Mouse (Mus musculus): Measurements from ENCODE around the gene Kcng1.
A peak's percentile ranks its signal among the peaks of the same experiment; 100 is the strongest.

The Kcng1 gene

DNA sequence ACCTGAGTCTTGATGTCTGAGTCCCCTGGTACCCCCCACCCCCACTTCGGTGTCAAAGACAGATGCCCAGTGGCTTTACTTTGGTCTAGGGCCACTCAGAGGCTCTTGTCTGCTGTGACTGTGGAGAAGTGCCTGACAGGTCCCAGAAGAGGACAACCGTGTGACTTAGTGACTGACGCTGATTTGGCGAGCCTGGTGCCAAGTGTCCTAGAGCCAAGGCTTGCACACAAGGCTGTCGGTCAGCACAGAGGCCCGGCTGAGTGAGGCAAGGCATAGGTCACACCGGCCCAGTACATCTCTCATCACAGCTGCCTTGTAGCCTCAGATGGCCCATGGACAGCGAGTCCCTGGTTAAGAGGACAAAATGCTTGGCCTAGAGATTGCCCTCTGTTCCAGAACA, 22.5 kb downstream of the Kcng1 start:
- no peak for DNase-seq

DNA sequence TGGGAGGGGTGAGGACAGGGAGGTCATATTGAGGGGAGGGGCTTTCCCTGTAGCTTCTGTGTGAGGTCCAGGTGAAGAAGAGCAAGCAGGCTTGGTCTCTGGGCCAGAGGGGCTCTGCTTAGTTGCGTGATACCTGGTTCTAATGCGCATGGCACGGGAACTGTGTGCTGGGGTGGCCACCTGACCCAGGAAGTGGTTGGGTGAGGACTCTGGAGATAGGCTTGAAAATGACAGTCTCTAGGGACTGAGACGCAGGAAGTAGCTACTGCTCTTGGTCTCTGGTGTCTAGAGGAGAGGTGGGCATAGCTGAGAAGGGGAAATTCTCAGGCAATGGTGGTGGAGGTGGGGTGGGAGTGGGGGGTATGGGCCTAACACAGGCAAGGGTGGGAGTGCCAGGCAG, 24.3 kb downstream of the Kcng1 start:
- no peak for DNase-seq

GRCm38 (mm10) chr2:168256506-168256905, 25.0 kb downstream of the Kcng1 start:
- no peak for DNase-seq

GRCm38 (mm10) chr2:168253822-168254221, 27.7 kb downstream of the Kcng1 start:
- peak; percentile 53 for DNase-seq

- DNase-seq: no peak
Observed at GRCm38 (mm10) chr2:168252639-168253292, 28.8 kb downstream of the Kcng1 start.

DNA sequence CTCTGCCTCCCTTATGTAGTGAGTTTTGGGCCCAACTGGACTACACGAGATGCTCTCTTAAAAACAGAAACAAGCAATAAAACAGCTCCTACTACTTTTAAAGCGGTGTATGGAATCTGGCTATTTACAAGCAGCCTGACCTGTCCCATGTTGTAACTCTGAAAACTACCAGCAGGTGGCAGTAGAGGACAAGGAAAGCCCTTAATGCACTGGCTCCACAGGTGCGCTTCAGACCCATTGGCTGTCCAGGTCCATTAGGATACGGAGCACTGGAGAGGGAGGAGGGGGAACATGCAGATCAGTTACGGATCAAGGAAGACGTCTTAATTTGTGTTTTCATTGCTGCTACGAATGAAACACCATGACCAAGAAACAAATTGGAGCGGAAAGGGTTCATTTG, 31.3 kb downstream of the Kcng1 start:
- peak; percentile 84 for DNase-seq

DNA sequence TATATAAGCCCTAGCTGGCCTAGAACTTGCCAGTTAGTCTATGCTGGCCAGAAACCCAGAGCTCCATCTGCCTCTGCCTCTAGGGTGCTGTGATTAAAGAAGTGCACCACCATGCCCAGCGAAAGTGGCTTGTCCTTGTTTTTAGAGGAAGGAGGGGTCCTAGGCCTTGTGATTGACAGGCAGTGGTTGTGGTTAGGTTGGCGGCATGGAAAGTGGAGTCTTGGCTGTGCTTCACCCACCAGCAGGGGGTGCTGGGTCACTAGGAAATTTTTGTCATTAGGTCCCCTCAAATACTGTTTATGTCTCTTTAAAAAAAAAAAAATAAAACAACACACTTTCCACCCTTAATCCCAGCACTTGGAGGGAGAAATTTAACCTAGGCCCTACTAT, 32.7 kb downstream of the Kcng1 start:
- no peak for DNase-seq

DNA sequence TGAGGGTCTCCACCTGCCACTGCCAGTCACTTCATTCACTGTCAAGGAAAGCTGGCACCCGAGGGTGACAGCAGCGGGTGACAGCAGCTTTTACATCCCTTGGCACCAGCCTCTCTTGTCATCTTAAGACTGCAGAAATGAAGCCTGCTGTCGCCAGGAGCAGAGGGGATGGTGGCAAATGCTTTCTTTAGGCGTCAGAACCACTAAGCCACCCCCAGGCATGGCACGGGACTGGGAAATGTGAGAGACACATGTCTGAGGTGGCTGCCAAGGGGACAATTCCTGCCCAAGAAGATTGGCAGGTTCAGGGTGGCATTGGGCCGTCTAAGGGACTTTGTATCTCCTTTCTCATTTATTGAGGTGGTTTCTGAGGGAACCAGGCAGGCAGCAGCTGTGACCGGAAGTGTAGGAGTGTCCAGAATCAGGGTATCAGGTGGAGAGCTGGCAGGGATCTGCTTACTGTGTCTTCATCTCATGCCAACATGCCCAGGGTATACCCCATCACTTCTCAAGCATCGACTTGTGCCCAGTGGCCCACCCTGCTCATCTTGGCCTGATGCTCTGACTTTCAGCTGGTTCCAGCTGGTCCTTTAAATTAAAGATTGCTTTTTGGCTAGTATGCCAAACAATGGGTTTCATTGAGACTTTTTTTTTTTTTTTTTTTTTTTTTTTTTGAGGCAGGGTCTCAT, 33.2 kb downstream of the Kcng1 start:
- DNase-seq: no peak

GRCm38 (mm10) chr2:168245571-168245970, 36.0 kb downstream of the Kcng1 start:
- DNase-seq: no peak

DNA sequence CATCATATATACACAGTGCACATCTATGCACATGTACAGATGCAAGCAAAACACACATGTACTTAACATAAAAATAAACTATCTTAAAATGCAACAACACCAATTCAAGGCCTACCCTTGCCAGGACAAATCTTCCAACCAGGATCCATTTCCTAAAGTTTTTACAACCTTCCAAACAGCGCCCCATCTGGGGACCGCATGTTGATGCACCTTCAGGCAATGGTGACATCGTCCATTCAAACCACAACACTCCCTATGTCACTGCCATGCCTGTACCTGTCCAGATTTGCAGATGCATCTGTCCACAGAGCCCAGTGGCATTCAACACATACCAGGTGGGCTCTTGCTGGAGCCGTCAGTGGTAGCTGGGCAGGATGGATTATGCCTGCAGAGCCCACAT, 38.3 kb downstream of the Kcng1 start:
- no peak for DNase-seq

- DNase-seq: no peak
Observed at GRCm38 (mm10) chr2:168242841-168243240, 38.7 kb downstream of the Kcng1 start.

- DNase-seq: no peak
Observed at GRCm38 (mm10) chr2:168238335-168238734, 43.2 kb downstream of the Kcng1 start.

GRCm38 (mm10) chr2:168233286-168233685, 48.2 kb downstream of the Kcng1 start:
- DNase-seq: no peak

DNA sequence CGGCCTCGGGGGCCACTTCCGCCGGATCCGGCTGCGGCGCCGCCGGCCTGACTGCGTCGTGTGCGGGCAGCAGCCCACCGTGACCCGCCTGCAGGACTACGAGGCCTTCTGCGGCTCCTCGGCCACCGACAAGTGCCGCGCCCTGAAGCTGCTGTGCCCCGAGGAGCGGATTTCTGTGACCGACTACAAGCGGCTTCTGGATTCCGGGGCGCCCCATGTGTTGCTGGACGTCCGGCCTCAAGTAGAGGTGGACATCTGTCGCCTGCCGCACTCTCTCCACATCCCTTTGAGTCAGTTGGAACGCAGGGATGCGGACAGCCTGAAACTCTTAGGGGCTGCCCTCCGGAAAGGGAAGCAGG, 50.1 kb downstream of the Kcng1 start:
- DNase-seq: no peak

DNA sequence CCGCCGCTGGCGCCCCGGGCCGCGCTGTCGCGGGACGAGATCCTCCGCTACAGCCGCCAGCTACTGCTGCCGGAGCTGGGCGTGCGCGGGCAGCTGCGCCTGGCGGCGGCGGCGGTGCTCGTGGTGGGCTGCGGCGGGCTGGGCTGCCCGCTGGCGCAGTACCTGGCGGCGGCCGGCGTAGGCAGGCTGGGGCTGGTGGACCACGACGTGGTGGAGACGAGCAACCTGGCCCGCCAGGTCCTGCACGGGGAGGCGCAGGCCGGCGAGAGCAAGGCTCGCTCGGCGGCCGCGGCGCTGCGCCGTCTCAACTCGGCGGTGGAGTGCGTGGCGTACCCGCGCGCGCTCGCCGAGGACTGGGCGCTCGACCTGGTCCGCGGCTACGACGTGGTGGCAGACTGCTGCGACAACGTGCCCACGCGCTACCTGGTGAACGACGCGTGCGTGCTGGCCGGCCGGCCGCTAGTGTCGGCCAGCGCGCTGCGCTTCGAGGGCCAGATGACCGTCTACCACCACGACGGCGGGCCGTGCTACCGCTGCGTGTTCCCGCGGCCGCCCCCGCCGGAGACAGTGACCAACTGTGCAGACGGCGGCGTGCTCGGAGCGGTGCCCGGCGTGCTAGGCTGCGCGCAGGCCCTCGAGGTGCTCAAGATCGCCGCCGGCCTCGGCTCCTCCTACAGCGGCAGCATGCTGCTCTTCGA, 50.6 kb downstream of the Kcng1 start:
- peak; percentile 22 for DNase-seq

DNA sequence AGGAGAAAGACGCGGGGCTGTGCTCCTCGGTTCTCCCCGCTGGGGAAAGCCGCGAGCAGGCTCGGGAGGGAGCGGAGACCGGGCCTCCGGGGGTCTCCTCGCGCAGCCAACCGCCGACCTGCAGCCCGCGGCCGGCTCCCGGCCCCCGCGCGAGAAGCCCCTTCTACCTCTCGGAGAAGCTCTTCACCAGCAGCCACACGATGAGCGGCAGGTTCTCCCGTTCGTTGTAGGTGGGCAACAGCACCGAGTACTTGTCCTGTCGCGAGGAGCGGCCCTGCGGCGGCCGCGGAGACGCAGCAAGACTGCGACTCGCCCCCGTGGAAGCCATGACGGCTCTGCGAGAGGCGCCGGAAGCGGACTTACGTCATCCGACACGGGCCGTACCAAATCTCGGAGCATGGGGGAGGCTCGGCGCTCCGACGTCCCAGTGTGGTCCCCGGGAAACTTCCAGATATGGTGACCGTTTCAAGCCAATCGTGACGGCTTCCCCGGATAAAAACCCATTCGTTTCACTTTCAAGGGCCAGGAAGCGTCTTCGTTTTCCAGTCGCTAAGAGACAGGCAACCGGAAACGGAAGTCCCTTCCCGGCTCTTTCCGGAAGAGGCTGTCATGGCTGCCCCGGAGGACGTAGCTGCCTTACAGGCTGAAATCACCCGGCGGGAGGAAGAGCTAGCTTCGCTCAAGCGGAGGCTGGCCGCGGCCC, 51.4 kb downstream of the Kcng1 start, which contains the start of the genes Gm20716, Dpm1 and Mocs3:
Gm20716 (minus strand) TSS at position 339 of the 703 bp plus-strand sequence.
Dpm1 (minus strand) TSS at position 566 of the 703 bp plus-strand sequence.
Mocs3 (plus strand) TSS at position 597 of the 703 bp plus-strand sequence.
- DNase-seq: peak; percentile 85

DNA sequence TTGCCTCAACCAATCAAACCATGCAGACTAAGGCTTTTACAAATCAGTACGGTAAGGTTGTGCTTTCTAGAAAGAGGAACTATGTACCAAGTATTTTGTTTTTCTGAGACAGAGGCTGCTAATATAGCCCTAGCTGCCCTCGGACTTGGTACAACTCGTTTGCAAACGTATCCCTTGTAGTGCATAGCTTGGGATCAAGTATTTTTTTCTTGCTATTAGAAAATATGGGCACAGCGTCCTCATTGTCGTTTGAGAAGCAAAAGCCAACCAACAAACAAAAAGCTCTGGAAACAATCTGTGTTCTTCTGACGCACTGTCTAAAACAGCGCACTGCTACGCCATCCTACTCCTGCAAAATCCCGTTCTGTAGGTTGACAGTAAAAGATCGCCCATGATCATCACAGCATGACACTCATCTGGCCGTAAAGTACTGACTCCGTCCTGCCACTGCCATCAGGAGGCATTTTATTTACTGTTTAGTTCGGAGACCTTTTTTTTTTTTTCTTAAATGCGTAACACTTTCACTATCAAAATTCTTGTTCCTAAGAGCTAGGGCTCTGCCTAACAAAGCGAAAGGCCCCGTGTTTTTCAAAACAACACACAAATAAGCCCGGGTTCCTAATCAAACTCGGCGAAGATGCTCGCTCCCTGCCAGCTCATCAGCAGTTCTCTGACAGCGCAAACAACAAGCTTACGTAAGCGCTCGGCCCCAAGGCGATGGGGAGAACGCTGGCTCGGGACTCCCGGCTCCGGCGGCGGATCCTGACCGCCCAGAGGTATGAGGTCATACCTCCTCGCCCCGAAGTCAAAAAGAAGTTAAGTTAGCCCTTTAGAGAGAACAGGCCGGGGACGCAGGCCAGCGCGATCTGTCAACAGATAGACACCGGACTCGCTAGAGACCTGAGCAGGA, 52.2 kb downstream of the Kcng1 start:
- DNase-seq: peak; percentile 30

DNA sequence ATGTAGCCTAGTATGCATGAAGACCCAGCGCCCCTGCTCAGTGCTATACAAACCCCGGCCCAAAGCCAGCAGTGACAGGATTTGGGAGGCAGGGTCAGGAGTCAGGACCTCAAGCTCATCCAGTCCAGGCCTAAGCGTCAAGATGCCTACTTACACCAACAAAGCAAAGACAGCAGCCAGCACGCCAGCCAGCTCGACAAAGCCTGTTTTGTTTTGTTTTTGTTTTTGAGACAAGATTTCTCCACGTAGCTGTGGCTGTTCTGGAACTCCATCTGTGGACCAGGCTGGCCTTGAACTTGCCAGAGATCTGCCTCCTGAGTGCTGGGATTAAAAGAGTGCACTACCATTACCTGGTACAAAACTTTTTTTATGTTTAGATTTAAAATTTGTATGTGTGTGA, 58.2 kb downstream of the Kcng1 start:
- no peak for DNase-seq

GRCm38 (mm10) chr2:168213788-168214397, 67.6 kb downstream of the Kcng1 start:
- DNase-seq: no peak

Data from layer of hippocampus, adult 9-11 months (tissue).